Mouse (Mus musculus) C2C12 (cell line): ENCODE data around the gene Myt1.

ENCODE experiments used
- CEBPB ChIP-seq: IDR thresholded peaks from one replicate; pipeline ENCODE4 v1.6.1; 2011; ENCODE audit warnings: low read depth, mild to moderate bottlenecking, control low read depth, moderate library complexity
- CTCF ChIP-seq: IDR thresholded peaks from one replicate; pipeline ENCODE4 v1.5.1; 2011; ENCODE audit not compliant: control insufficient read depth, insufficient read depth, insufficient read length
- MAX ChIP-seq: IDR thresholded peaks from one replicate; pipeline ENCODE4 v1.6.1; 2011; ENCODE audit warnings: mild to moderate bottlenecking, control low read depth
- MYOD1 ChIP-seq: IDR thresholded peaks from one replicate; pipeline ENCODE4 v1.6.1; 2011; ENCODE audit warnings: low read depth; ENCODE audit not compliant: control insufficient read depth, insufficient read length
- MYOG ChIP-seq: IDR thresholded peaks from one replicate; pipeline ENCODE4 v1.6.1; 2011; ENCODE audit not compliant: control insufficient read depth, insufficient read length; ENCODE audit errors: extremely low read depth
- USF1 ChIP-seq: IDR thresholded peaks from one replicate; pipeline ENCODE4 v1.6.1; 2011; ENCODE audit warnings: low read depth, mild to moderate bottlenecking, control low read depth, moderate library complexity

GRCm38 (mm10) chr2:181730051-181730450 lies 33.1 kb upstream of the Myt1 start:
- no peak for TF ChIP-seq CTCF
- TF ChIP-seq MAX = no peak
- no peak for TF ChIP-seq MYOG
- TF ChIP-seq CEBPB = no peak
- no peak for TF ChIP-seq USF1
- no peak for TF ChIP-seq MYOD1
